In the genomic region with DNA sequence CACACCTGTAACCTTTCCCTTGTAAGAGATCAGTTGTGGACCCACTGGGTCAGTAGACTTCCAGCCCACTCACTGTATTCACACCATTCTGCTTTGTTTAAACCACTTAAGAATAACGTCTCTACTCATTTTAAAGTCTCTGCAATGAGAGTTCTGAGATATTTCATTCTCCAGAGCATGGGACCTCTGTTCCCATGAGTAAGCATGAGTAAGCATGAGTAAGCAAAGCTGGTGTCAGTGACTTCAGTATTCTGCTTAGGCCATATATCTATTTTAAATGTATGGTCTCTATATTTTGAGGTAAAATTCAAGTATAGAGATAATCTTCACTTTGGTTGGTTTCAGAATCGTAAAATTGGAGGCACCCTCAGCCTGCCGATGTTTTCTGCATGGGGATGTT, we compare ENCODE assay signal across 23 mouse cellular contexts. TPM values are rescaled to one million over a fixed set of nuclear protein-coding genes. Genes with fewer than 3 reads are reported as not detected.
DNase-seq lines count a peak whose midpoint lies in the region; TF ChIP-seq lines count a peak whose summit lies in the region.
"Had no signal": no experiment of that assay in that cellular context is flagged by ENCODE, and none has a peak within 500 bp of the region (broad histone marks: within the 10 kb centered on the region; RNA-seq: fewer than 3 reads in every experiment).

No protein-coding gene starts in this region.

- TF ChIP-seq CTCF in C2C12 (IDR thresholded peaks at IDR 0.05; ENCODE audit: control insufficient read depth, insufficient read depth, insufficient read length): no peak

- no peak overlapping the region for H3K4me3 ChIP-seq in C2C12 (ENCODE audit: insufficient read depth, poor library complexity, severe bottlenecking)
- H3K4me3 ChIP-seq: embryonic facial prominence, embryonic 10.5 days; embryonic facial prominence, embryonic 12.5 days; forebrain, embryonic 13.5 days; forebrain, embryonic 15.5 days had no signal

- H3K79me3 ChIP-seq in C2C12 (ENCODE audit: low read depth): no peaks in the 10 kb centered on the region

- intact Hi-C loops in left cerebral cortex, postnatal 36 days (cut with DNase I): no loop called here

- DNase-seq in 3134 (ENCODE audit: extremely low read depth, insufficient read length, low spot score) (peak; percentile 43), 3T3-L1 (ENCODE audit: low read depth, low spot score) (peak; percentile 72), NIH3T3 (ENCODE audit: low read depth) (peak; percentile 21)
- DNase-seq in adrenal gland, postnatal 4 days (ENCODE audit: low spot score in 2 of 2): no peak
- no peak for DNase-seq in left cerebral cortex, postnatal 36 days (ENCODE audit: low spot score in 2 of 2)
- DNase-seq in right cerebral cortex, postnatal 25 days: no peak
- no peak for DNase-seq in cerebellum, adult 11-12 months
- DNase-seq: adrenal gland, adult 2 months; adrenal gland, postnatal 10 days; adrenal gland, postnatal 25 days; B cell, adult 2 months; cerebellum, adult 11 months; cerebellum, adult 2 months; cerebellum, adult 9-10 months; cerebellum, postnatal 25 days; forebrain, postnatal 0 days had no signal

- no peaks in the 10 kb centered on the region for H3K36me3 ChIP-seq in C2C12 (ENCODE audit: control insufficient read depth, insufficient read depth)
- H3K36me3 ChIP-seq: embryonic facial prominence, embryonic 10.5 days; embryonic facial prominence, embryonic 12.5 days; forebrain, embryonic 15.5 days had no signal

- no peak overlapping the region for H3ac ChIP-seq in C2C12 (ENCODE audit: control insufficient read depth, insufficient read length, low read depth)

- no peaks in the 10 kb centered on the region for H3K27me3 ChIP-seq in C2C12 (ENCODE audit: control insufficient read depth, insufficient read depth, insufficient read length)
- H3K27me3 ChIP-seq: embryonic facial prominence, embryonic 12.5 days; forebrain, embryonic 13.5 days; forebrain, embryonic 15.5 days had no signal

- no peaks in the 10 kb centered on the region for H3K79me2 ChIP-seq in C2C12 (ENCODE audit: control insufficient read depth, insufficient read depth)

TF ChIP-seq in C2C12, 6 proteins besides CTCF, POLR2A, EP300 and RAD21:
- TF ChIP-seq CEBPB (IDR thresholded peaks at IDR 0.05; ENCODE audit: low read depth) (no peak), FOSL1 (IDR thresholded peaks at IDR 0.05; ENCODE audit: insufficient read depth, low read length, poor library complexity, severe bottlenecking) (peak; percentile 94), MAX (IDR thresholded peaks at IDR 0.05) (peak; percentile 16)

RNA-seq across cellular contexts. Expression of a gene that starts 57.0 kb away (rescaled TPM):
- polyA plus RNA-seq in C2C12 (2012; fragmentation: generic; extraction: Trizol): not detected
- under 1 TPM; 0.11 to 0.17 TPM for total RNA-seq in adrenal gland, postnatal 4 days (2021)
- total RNA-seq in left cerebral cortex, postnatal 36 days (2021): 1 to 10 TPM; 4.5 to 5.6 TPM
- total RNA-seq: adrenal gland, adult 2 months; adrenal gland, postnatal 10 days; adrenal gland, postnatal 25 days; ES-E14 had no signal
- polyA plus RNA-seq: adrenal gland, adult 2 months; embryonic facial prominence, embryonic 10.5 days; embryonic facial prominence, embryonic 12.5 days; embryonic facial prominence, embryonic 14.5 days had no signal

Comparison
In these comparisons a context has a peak if more than half of its experiments do, and no peak if none do; other contexts are left out.
1. DNase-seq: peak in 3134 (single experiment), 3T3-L1 (single experiment) and NIH3T3 (single experiment); none in adrenal gland, postnatal 4 days (0 of 2), left cerebral cortex, postnatal 36 days (0 of 2), right cerebral cortex, postnatal 25 days (single experiment) and cerebellum, adult 11-12 months (single experiment).
2. RNA of a gene that starts 57.0 kb away (total RNA-seq): 4.5 to 5.6 TPM in left cerebral cortex, postnatal 36 days; 0.11 to 0.17 TPM in adrenal gland, postnatal 4 days; every median in the first group is over 4 times any median in the second.